Mouse (Mus musculus): ENCODE data around the gene Memo1. TPM values are rescaled to one million over a fixed set of nuclear protein-coding genes. Genes with fewer than 3 reads are reported as not detected.
A peak's percentile ranks its signal among the peaks of the same experiment; 100 is the strongest.

Memo1 gene
- polyA plus RNA-seq, 1 experiment from 2014 or later: 86.7 TPM

DNA sequence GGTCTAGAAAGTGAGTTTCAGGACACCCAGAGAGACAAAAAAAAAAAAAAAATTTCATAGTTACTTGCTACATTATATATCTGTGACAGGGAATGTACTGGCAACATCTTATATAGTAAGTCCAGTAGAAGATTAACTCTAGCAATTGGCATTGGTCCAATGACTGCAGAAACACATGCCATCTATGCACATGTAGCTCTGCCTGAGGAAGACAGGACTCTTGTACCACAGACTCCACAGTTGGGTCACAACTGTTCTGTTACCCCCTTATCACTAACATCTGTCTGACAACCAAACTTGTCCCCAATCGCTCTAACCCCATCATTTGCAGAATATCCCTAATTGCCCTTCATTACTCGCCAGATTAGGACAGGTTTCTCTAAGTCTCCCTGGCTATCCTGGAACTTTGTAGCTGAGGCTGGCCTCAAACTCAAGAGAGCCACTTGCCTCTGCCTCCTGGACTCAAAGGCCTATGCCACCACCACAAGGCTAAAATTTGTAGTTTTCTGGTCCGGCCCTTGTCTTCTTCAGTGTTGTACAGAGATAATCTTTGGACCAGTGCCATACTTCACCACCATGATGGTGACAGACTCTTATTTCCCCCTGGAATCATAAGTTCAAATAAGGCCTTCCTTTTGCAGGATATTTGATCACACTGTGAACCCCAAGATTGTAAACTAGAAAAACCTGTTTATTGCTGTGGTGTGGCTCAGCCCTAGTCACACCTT is 23.6 kb downstream of the Memo1 start:
- WGBS: 87% methylated on average over 3 of the region's 3 CpGs
- Histone ChIP-seq H3K27me3 (replicated peaks; ENCODE audit: control insufficient read depth, insufficient read depth, low read length) (no peaks in the 10 kb centered on the region), H3K36me3 (ENCODE audit: control insufficient read depth, insufficient read depth, low read length) (no peaks in the 10 kb centered on the region), H3K4me2 (ENCODE audit: low read length) (no peak overlapping the region), H3K9ac (ENCODE audit: low read length) (no peak overlapping the region), H3K27ac (ENCODE audit: low read depth) (no peak overlapping the region), H3K4me1 (replicated peaks; ENCODE audit: control insufficient read depth, insufficient read depth, low read length) (no peaks in the 10 kb centered on the region), H3K9me3 (ENCODE audit: control insufficient read depth, low read length) (no peaks in the 10 kb centered on the region), H3K4me3 (ENCODE audit: low read depth, low read length) (no peak overlapping the region)
- DNase-seq (ENCODE audit: low spot score) (no peak), ATAC-seq (replicated peaks; ENCODE audit: low FRiP score, low TSS enrichment, low read depth) (no peak)

DNA sequence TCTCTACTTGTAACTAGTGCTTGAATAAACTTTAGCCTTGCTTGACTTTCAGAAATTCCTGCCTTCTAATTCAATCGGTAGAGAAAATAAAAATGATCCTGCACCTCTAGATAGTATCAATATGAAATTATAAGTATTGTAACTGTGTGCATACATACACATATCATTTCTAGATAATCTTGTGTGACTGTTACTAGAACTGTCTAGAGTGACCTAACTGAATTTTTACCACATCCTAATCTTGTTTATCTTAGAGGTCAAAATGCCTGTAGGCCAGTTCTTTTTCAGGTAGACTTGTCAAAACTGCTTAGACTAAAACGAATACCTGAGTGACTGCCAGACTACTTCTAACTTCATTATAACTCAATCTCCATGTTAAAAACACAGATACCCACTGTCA is 25.1 kb downstream of the Memo1 start:
- Histone ChIP-seq H3K9me3 (ENCODE audit: control insufficient read depth, low read length) (no peaks in the 10 kb centered on the region), H3K9ac (ENCODE audit: low read length) (no peak overlapping the region), H3K36me3 (ENCODE audit: control insufficient read depth, insufficient read depth, low read length) (no peaks in the 10 kb centered on the region), H3K4me2 (ENCODE audit: low read length) (no peak overlapping the region), H3K4me1 (replicated peaks; ENCODE audit: control insufficient read depth, insufficient read depth, low read length) (peaks cover 8% of the 10 kb centered on the region), H3K4me3 (ENCODE audit: low read depth, low read length) (no peak overlapping the region), H3K27ac (ENCODE audit: low read depth) (no peak overlapping the region), H3K27me3 (replicated peaks; ENCODE audit: control insufficient read depth, insufficient read depth, low read length) (no peaks in the 10 kb centered on the region)
- WGBS: 47% methylated on average over 2 of the region's 2 CpGs
- no peak for DNase-seq (ENCODE audit: low spot score)
- ATAC-seq (replicated peaks; ENCODE audit: low FRiP score, low TSS enrichment, low read depth): no peak

GRCm38 (mm10) chr17:74267415-74268180 is 27.7 kb downstream of the Memo1 start:
- no peak overlapping the region for H3K27ac ChIP-seq (ENCODE audit: low read depth)
- 90% methylated on average over 11 of the region's 11 CpGs for WGBS
- H3K9me3 ChIP-seq (ENCODE audit: control insufficient read depth, low read length): no peaks in the 10 kb centered on the region
- peaks cover 19% of the 10 kb centered on the region for H3K4me1 ChIP-seq (replicated peaks; ENCODE audit: control insufficient read depth, insufficient read depth, low read length)
- no peak for DNase-seq (ENCODE audit: low spot score)
- no peak overlapping the region for H3K4me2 ChIP-seq (ENCODE audit: low read length)
- no peak overlapping the region for H3K4me3 ChIP-seq (ENCODE audit: low read depth, low read length)
- no peak overlapping the region for H3K9ac ChIP-seq (ENCODE audit: low read length)
- no peaks in the 10 kb centered on the region for H3K36me3 ChIP-seq (ENCODE audit: control insufficient read depth, insufficient read depth, low read length)
- no peak for ATAC-seq (replicated peaks; ENCODE audit: low FRiP score, low TSS enrichment, low read depth)
- H3K27me3 ChIP-seq (replicated peaks; ENCODE audit: control insufficient read depth, insufficient read depth, low read length): no peaks in the 10 kb centered on the region

DNA sequence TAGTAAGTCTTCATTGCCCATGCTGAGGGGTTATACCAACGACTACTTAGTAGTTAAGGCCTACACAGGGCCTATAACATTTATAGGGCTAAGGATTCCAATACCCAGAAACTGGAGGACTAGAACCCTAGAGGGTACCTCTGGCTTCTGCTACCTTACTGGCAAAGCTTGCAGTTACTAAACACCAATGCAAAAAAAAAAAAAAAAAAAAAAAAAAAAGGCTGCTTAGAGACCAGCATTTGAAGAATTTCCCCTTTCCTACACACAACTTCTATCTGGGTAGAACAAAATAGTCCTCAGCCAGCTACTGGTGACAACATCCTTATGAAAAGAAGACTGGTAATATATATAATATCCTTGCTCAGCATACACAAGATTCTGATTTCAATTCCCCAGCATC is 29.7 kb downstream of the Memo1 start:
- Histone ChIP-seq H3K4me3 (ENCODE audit: low read depth, low read length) (no peak overlapping the region), H3K4me1 (replicated peaks; ENCODE audit: control insufficient read depth, insufficient read depth, low read length) (peaks cover 19% of the 10 kb centered on the region), H3K27me3 (replicated peaks; ENCODE audit: control insufficient read depth, insufficient read depth, low read length) (no peaks in the 10 kb centered on the region), H3K36me3 (ENCODE audit: control insufficient read depth, insufficient read depth, low read length) (no peaks in the 10 kb centered on the region), H3K9me3 (ENCODE audit: control insufficient read depth, low read length) (no peaks in the 10 kb centered on the region), H3K27ac (ENCODE audit: low read depth) (peak overlapping the region; percentile 27; the same call in 1 of the 2 replicates), H3K9ac (ENCODE audit: low read length) (no peak overlapping the region), H3K4me2 (ENCODE audit: low read length) (no peak overlapping the region)
- ATAC-seq (replicated peaks; ENCODE audit: low FRiP score, low TSS enrichment, low read depth) (no peak), DNase-seq (ENCODE audit: low spot score) (no peak)
- WGBS: 58% methylated on average over 1 of the region's 1 CpGs

- Histone ChIP-seq H3K27me3 (replicated peaks; ENCODE audit: control insufficient read depth, insufficient read depth, low read length) (no peaks in the 10 kb centered on the region), H3K27ac (ENCODE audit: low read depth) (peak overlapping the region; percentile 27; the same call in 1 of the 2 replicates), H3K4me2 (ENCODE audit: low read length) (no peak overlapping the region), H3K4me1 (replicated peaks; ENCODE audit: control insufficient read depth, insufficient read depth, low read length) (peaks cover 19% of the 10 kb centered on the region), H3K36me3 (ENCODE audit: control insufficient read depth, insufficient read depth, low read length) (no peaks in the 10 kb centered on the region), H3K9ac (ENCODE audit: low read length) (no peak overlapping the region), H3K4me3 (ENCODE audit: low read depth, low read length) (no peak overlapping the region), H3K9me3 (ENCODE audit: control insufficient read depth, low read length) (no peaks in the 10 kb centered on the region)
- DNase-seq (ENCODE audit: low spot score): no peak
- 16% methylated on average over 5 of the region's 5 CpGs for WGBS
- ATAC-seq (replicated peaks; ENCODE audit: low FRiP score, low TSS enrichment, low read depth): no peak
Observed at GRCm38 (mm10) chr17:74265156-74265505, 30.2 kb downstream of the Memo1 start.

DNA sequence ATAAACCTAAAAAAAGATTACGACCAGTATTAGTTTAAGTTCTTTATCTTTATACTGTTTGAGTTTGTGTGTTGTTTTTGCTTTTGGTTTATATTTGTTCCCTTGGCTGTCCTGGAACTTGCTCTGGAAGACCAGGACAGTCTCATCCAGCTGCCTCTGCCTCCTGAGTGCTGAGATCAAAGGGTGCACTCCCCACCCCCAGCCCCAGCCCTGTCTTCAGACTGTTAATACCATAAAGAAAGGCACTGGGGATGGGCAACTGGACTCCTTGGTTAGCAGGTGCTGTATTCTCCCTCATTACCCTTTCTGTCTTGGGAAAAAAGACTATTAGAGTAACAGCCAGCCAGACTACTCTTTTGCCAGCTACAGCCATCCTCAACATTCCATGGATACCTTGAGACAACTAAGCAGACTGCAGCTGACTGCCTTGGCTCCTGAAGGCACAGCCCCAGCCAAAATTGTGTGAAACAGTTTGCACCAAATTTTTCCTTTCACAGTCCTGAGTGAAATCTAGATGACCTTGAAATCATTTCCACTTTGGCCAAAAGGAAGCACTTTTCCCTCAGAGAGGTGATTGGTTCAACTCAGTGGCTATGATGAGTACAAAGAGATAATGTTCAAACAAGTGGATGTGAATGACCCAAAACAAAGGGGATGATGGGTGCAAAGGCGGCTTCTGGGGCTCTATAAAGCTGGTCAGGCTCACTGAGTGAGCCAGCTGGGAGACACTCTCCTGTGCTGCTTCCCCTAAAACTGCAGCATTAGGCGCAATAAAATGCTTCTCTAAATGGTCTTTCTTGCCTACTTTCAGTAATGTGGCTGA is 30.8 kb downstream of the Memo1 start:
- no peak overlapping the region for H3K9ac ChIP-seq (ENCODE audit: low read length)

GRCm38 (mm10) chr17:74262415-74262814 is 32.9 kb downstream of the Memo1 start:
- Histone ChIP-seq H3K27ac (ENCODE audit: low read depth) (no peak overlapping the region), H3K4me1 (replicated peaks; ENCODE audit: control insufficient read depth, insufficient read depth, low read length) (peaks cover 19% of the 10 kb centered on the region), H3K9me3 (ENCODE audit: control insufficient read depth, low read length) (no peaks in the 10 kb centered on the region), H3K4me2 (ENCODE audit: low read length) (no peak overlapping the region), H3K27me3 (replicated peaks; ENCODE audit: control insufficient read depth, insufficient read depth, low read length) (no peaks in the 10 kb centered on the region), H3K9ac (ENCODE audit: low read length) (no peak overlapping the region), H3K4me3 (ENCODE audit: low read depth, low read length) (no peak overlapping the region), H3K36me3 (ENCODE audit: control insufficient read depth, insufficient read depth, low read length) (peaks cover 10% of the 10 kb centered on the region; the same call in 1 of the 2 replicates)
- DNase-seq (ENCODE audit: low spot score) (no peak), ATAC-seq (replicated peaks; ENCODE audit: low FRiP score, low TSS enrichment, low read depth) (no peak)
- 95% methylated on average over 3 of the region's 3 CpGs for whole genome bisulfite sequencing

More for the DNA sequence above, 30.8 kb downstream of the Memo1 start:
- Histone ChIP-seq H3K27ac (ENCODE audit: low read depth) (peak overlapping the region; percentile 27; the same call in 1 of the 2 replicates), H3K36me3 (ENCODE audit: control insufficient read depth, insufficient read depth, low read length) (no peaks in the 10 kb centered on the region), H3K4me3 (ENCODE audit: low read depth, low read length) (no peak overlapping the region), H3K4me2 (ENCODE audit: low read length) (no peak overlapping the region), H3K9me3 (ENCODE audit: control insufficient read depth, low read length) (no peaks in the 10 kb centered on the region), H3K4me1 (replicated peaks; ENCODE audit: control insufficient read depth, insufficient read depth, low read length) (peaks cover 19% of the 10 kb centered on the region), H3K27me3 (replicated peaks; ENCODE audit: control insufficient read depth, insufficient read depth, low read length) (no peaks in the 10 kb centered on the region)
- ATAC-seq (replicated peaks; ENCODE audit: low FRiP score, low TSS enrichment, low read depth) (no peak), DNase-seq (ENCODE audit: low spot score) (no peak)
- 35% methylated on average over 3 of the region's 3 CpGs for WGBS

- H3K27ac ChIP-seq (ENCODE audit: low read depth): no peak overlapping the region
- H3K9ac ChIP-seq (ENCODE audit: low read length): no peak overlapping the region
- WGBS: 88% methylated on average over 1 of the region's 1 CpGs
- no peaks in the 10 kb centered on the region for H3K27me3 ChIP-seq (replicated peaks; ENCODE audit: control insufficient read depth, insufficient read depth, low read length)
- no peak overlapping the region for H3K4me2 ChIP-seq (ENCODE audit: low read length)
- no peak overlapping the region for H3K4me3 ChIP-seq (ENCODE audit: low read depth, low read length)
- H3K4me1 ChIP-seq (replicated peaks; ENCODE audit: control insufficient read depth, insufficient read depth, low read length): no peaks in the 10 kb centered on the region
- DNase-seq (ENCODE audit: low spot score) (no peak), ATAC-seq (replicated peaks; ENCODE audit: low FRiP score, low TSS enrichment, low read depth) (no peak)
- no peaks in the 10 kb centered on the region for H3K9me3 ChIP-seq (ENCODE audit: control insufficient read depth, low read length)
- no peaks in the 10 kb centered on the region; the same call in 1 of the 2 replicates for H3K36me3 ChIP-seq (ENCODE audit: control insufficient read depth, insufficient read depth, low read length)
Observed at GRCm38 (mm10) chr17:74245284-74245683, 50.0 kb downstream of the Memo1 start.
